Mouse (Mus musculus) lung, adult 2 months (tissue): ENCODE results near the gene Gm49450.

Experiments used
- CTCF ChIP-seq: fragments of 200-500 bp; IDR thresholded peaks from 2 replicates; pipeline ENCODE4 v1.5.1; 2011; ENCODE audit warnings: mild to moderate bottlenecking, low read length, control low read depth; ENCODE audit not compliant: insufficient read depth
- POLR2A ChIP-seq: fragments of 200-500 bp; IDR thresholded peaks from 2 replicates; pipeline ENCODE4 v1.6.1; 2011; ENCODE audit warnings: low read depth, mild to moderate bottlenecking, control low read depth, low read length, borderline replicate concordance; ENCODE audit errors: extremely low read depth

- TF ChIP-seq CTCF = no peak
- TF ChIP-seq POLR2A = no peak
Observed at GRCm38 (mm10) chr15:98894746-98895634, 58.4 kb downstream of the Gm49450 start.
